Mouse (Mus musculus): ENCODE results near the gene Srf. TPM values are rescaled to one million over a fixed set of nuclear protein-coding genes. Genes with fewer than 3 reads are reported as not detected.
"Not testable (repeated sequence)": the region's sequence is repeated elsewhere in the genome, so short reads cannot be mapped to it uniquely, and the experiment has no call there.

Srf gene
- polyA plus RNA-seq, 1 experiment from 2014 or later, result 14.0 TPM

DNA sequence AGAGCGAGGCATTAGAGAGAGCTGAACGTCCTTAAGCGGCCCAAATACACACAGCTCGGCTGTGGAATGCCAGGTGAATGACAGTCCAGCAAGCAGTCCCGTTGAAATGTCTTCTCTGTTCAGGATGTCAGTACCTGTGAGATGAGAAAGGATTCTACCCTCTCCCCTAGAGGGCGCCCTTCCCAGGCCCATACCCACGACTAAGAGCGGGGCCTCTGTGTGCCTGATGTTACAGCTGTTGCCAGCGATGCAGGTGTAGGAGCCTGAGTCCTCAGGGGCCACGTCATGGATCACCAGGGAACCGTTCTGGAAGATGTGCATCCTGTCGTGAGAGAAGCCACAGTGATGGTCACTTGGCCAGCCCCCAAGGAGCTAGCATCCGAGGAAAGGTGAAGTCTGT lies 20.1 kb upstream of the Srf start:
- WGBS, result 84% methylated on average over 13 of the region's 13 CpGs
- ATAC-seq (ENCODE audit: low read depth), result no peak
- DNase-seq (ENCODE audit: low spot score), result no peak
- H3K4me2 ChIP-seq (ENCODE audit: low read depth, low read length), result no peak overlapping the region
- 0 out of 2 replicates have a peak, but pooled peaks cover 3% of the 10 kb centered on the region for H3K9me3 ChIP-seq (ENCODE audit: control insufficient read depth, low read length)
- peaks cover 97% of the 10 kb centered on the region for H3K36me3 ChIP-seq (ENCODE audit: control insufficient read depth, insufficient read depth, low read length)
- no peaks in the 10 kb centered on the region for H3K27me3 ChIP-seq (replicated peaks; ENCODE audit: control insufficient read depth, insufficient read depth, low read length)
- no peak overlapping the region for H3K9ac ChIP-seq (ENCODE audit: low read depth, low read length)
- H3K4me3 ChIP-seq (ENCODE audit: low read depth, low read length), result no peak overlapping the region
- no peaks in the 10 kb centered on the region for H3K4me1 ChIP-seq (ENCODE audit: control insufficient read depth, insufficient read depth, low read length)
- H3K27ac ChIP-seq (replicated peaks; ENCODE audit: low read depth, low read length), result no peak overlapping the region

- ATAC-seq (ENCODE audit: low read depth) (no peak), DNase-seq (ENCODE audit: low spot score) (no peak)
- WGBS, result 94% methylated on average over 7 of the region's 7 CpGs
- Histone ChIP-seq H3K9ac (ENCODE audit: low read depth, low read length) (no peak overlapping the region), H3K4me1 (ENCODE audit: control insufficient read depth, insufficient read depth, low read length) (no peaks in the 10 kb centered on the region), H3K36me3 (ENCODE audit: control insufficient read depth, insufficient read depth, low read length) (peaks cover 97% of the 10 kb centered on the region), H3K27me3 (replicated peaks; ENCODE audit: control insufficient read depth, insufficient read depth, low read length) (no peaks in the 10 kb centered on the region), H3K27ac (replicated peaks; ENCODE audit: low read depth, low read length) (no peak overlapping the region), H3K4me3 (ENCODE audit: low read depth, low read length) (no peak overlapping the region), H3K9me3 (ENCODE audit: control insufficient read depth, low read length) (no peaks in the 10 kb centered on the region), H3K4me2 (ENCODE audit: low read depth, low read length) (no peak overlapping the region)
These were observed 18.6 kb upstream of the Srf start for GRCm38 (mm10) chr17:46574535-46574934.

GRCm38 (mm10) chr17:46571005-46571404 lies 15.0 kb upstream of the Srf start:
- 85% methylated on average over 11 of the region's 11 CpGs for WGBS
- peak overlapping the region; percentile 44; the same call in 1 of the 2 replicates for H3K27ac ChIP-seq (replicated peaks; ENCODE audit: low read depth, low read length)
- ATAC-seq (ENCODE audit: low read depth), result no peak

GRCm38 (mm10) chr17:46559146-46559545 lies 3.2 kb upstream of the Srf start:
- peaks cover 13% of the 10 kb centered on the region for H3K4me1 ChIP-seq (ENCODE audit: control insufficient read depth, insufficient read depth, low read length)
- ATAC-seq (ENCODE audit: low read depth) (no peak), DNase-seq (ENCODE audit: low spot score) (no peak)
- no peak overlapping the region for H3K4me3 ChIP-seq (ENCODE audit: low read depth, low read length)
- no peak overlapping the region for H3K27ac ChIP-seq (replicated peaks; ENCODE audit: low read depth, low read length)
- no peaks in the 10 kb centered on the region for H3K27me3 ChIP-seq (replicated peaks; ENCODE audit: control insufficient read depth, insufficient read depth, low read length)
- no peak overlapping the region for H3K9ac ChIP-seq (ENCODE audit: low read depth, low read length)
- H3K9me3 ChIP-seq (ENCODE audit: control insufficient read depth, low read length), result no peaks in the 10 kb centered on the region
- 90% methylated on average over 6 of the region's 6 CpGs for WGBS
- H3K36me3 ChIP-seq (ENCODE audit: control insufficient read depth, insufficient read depth, low read length), result peaks cover 10% of the 10 kb centered on the region
- H3K4me2 ChIP-seq (ENCODE audit: low read depth, low read length), result no peak overlapping the region

More at GRCm38 (mm10) chr17:46571005-46571404, 15.0 kb upstream of the Srf start:
- H3K27me3 ChIP-seq (replicated peaks; ENCODE audit: control insufficient read depth, insufficient read depth, low read length), result no peaks in the 10 kb centered on the region
- no peak overlapping the region for H3K9ac ChIP-seq (ENCODE audit: low read depth, low read length)
- DNase-seq (ENCODE audit: low spot score), result no peak
- no peaks in the 10 kb centered on the region for H3K9me3 ChIP-seq (ENCODE audit: control insufficient read depth, low read length)
- H3K4me1 ChIP-seq (ENCODE audit: control insufficient read depth, insufficient read depth, low read length), result no peaks in the 10 kb centered on the region
- no peak overlapping the region for H3K4me2 ChIP-seq (ENCODE audit: low read depth, low read length)
- no peak overlapping the region for H3K4me3 ChIP-seq (ENCODE audit: low read depth, low read length)
- peaks cover 97% of the 10 kb centered on the region for H3K36me3 ChIP-seq (ENCODE audit: control insufficient read depth, insufficient read depth, low read length)

- no peak overlapping the region for H3K9ac ChIP-seq (ENCODE audit: low read depth, low read length)
- no peak overlapping the region for H3K27ac ChIP-seq (replicated peaks; ENCODE audit: low read depth, low read length)
- H3K4me3 ChIP-seq (ENCODE audit: low read depth, low read length), result no peak overlapping the region
- no peak for DNase-seq (ENCODE audit: low spot score)
- peaks cover 23% of the 10 kb centered on the region for H3K4me1 ChIP-seq (ENCODE audit: control insufficient read depth, insufficient read depth, low read length)
- WGBS, result 91% methylated on average over 5 of the region's 5 CpGs
- no peak overlapping the region for H3K4me2 ChIP-seq (ENCODE audit: low read depth, low read length)
- no peaks in the 10 kb centered on the region for H3K9me3 ChIP-seq (ENCODE audit: control insufficient read depth, low read length)
- H3K36me3 ChIP-seq (ENCODE audit: control insufficient read depth, insufficient read depth, low read length), result no peaks in the 10 kb centered on the region; the same call in 1 of the 2 replicates
- ATAC-seq (ENCODE audit: low read depth), result no peak
- no peaks in the 10 kb centered on the region for H3K27me3 ChIP-seq (replicated peaks; ENCODE audit: control insufficient read depth, insufficient read depth, low read length)
These were observed 2.2 kb upstream of the Srf start for GRCm38 (mm10) chr17:46558151-46558550.

GRCm38 (mm10) chr17:46557321-46557720 lies 1.3 kb upstream of the Srf start:
- Histone ChIP-seq H3K4me3 (ENCODE audit: low read depth, low read length) (peak overlapping the region; percentile 91; the same call in 1 of the 2 replicates), H3K27ac (replicated peaks; ENCODE audit: low read depth, low read length) (peak overlapping the region; percentile 91), H3K4me2 (ENCODE audit: low read depth, low read length) (peak overlapping the region; percentile 75; the same call in 1 of the 2 replicates), H3K4me1 (ENCODE audit: control insufficient read depth, insufficient read depth, low read length) (peaks cover 28% of the 10 kb centered on the region), H3K9ac (ENCODE audit: low read depth, low read length) (peak overlapping the region; percentile 65; the same call in 1 of the 2 replicates)
- ATAC-seq (ENCODE audit: low read depth); H3K27me3 ChIP-seq (replicated peaks; ENCODE audit: control insufficient read depth, insufficient read depth, low read length); H3K36me3 ChIP-seq (ENCODE audit: control insufficient read depth, insufficient read depth, low read length); DNase-seq (ENCODE audit: low spot score); H3K9me3 ChIP-seq (ENCODE audit: control insufficient read depth, low read length): not testable (repeated sequence)

DNA sequence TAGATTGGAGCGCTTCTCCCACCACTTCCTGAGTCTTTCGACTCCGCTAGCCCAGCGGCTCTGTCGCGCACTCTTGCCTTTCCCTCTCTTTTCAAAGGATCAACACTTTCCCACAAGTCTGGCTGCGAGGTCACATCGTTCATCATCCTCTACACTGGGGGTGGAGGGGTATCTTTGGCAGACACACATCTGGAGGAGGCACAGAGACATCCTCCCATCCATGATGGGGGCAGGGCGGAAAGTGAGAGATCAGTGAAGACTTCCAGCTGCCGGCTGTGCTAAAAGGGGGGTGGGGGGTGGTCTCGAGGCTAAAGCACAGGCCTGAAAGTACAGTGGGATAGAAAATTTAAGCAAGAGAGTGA lies 590 bp upstream of the Srf start:
- under 1% methylated on average over 11 of the region's 11 CpGs for WGBS
- peaks cover 32% of the 10 kb centered on the region for H3K4me1 ChIP-seq (ENCODE audit: control insufficient read depth, insufficient read depth, low read length)
- H3K27ac ChIP-seq (replicated peaks; ENCODE audit: low read depth, low read length), result peak overlapping the region; percentile 91
- H3K27me3 ChIP-seq (replicated peaks; ENCODE audit: control insufficient read depth, insufficient read depth, low read length), result no peaks in the 10 kb centered on the region
- DNase-seq (ENCODE audit: low spot score) (peak; percentile 70), ATAC-seq (ENCODE audit: low read depth) (peak; percentile 3; the same call in 1 of the 2 replicates)
- no peaks in the 10 kb centered on the region for H3K9me3 ChIP-seq (ENCODE audit: control insufficient read depth, low read length)
- H3K4me2 ChIP-seq (ENCODE audit: low read depth, low read length), result peak overlapping the region; percentile 75
- peaks cover 9% of the 10 kb centered on the region for H3K36me3 ChIP-seq (ENCODE audit: control insufficient read depth, insufficient read depth, low read length)
- peak overlapping the region; percentile 65 for H3K9ac ChIP-seq (ENCODE audit: low read depth, low read length)
- H3K4me3 ChIP-seq (ENCODE audit: low read depth, low read length), result peak overlapping the region; percentile 91

DNA sequence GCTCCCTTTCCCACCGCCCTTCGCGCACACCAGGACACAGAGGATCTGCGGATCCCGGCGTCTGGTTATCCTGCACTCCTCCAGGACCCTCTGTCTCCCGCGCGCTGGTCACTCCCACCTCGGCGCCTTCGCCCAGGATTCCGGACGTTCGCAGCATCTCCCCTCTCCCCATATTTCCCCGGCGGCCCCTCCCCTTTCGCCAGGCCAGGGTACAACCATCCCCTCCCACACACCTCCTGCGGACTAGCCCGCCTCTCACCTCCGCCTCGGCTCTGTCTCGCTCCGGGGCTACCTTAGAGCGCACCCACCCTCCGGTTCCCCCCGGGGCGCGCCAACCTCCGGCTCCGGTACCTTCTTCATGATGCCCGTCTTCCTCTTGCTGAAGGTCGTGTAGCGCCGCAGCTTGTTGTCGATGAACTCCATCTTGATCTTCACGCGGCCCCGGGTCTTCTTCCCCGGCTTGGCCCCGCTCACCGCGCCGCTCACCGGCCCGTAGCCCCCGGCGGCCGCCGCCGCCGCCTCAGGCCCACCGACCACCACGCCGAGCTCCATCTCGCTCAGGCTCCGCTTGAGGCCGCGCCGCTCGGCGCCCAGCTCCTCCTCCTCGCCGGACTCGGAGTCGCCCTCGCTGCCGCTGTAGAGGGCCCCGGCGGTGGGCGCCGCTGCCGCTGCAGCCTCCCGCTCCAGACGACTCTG lies 850 bp downstream of the Srf start:
- DNase-seq (ENCODE audit: low spot score) (peak; percentile 29), ATAC-seq (ENCODE audit: low read depth) (no peak)
- no peaks in the 10 kb centered on the region for H3K9me3 ChIP-seq (ENCODE audit: control insufficient read depth, low read length)
- H3K27ac ChIP-seq (replicated peaks; ENCODE audit: low read depth, low read length), result peak overlapping the region; percentile 91
- peak overlapping the region; percentile 92 for H3K4me2 ChIP-seq (ENCODE audit: low read depth, low read length)
- under 1% methylated on average over 63 of the region's 75 CpGs for WGBS
- H3K9ac ChIP-seq (ENCODE audit: low read depth, low read length), result peak overlapping the region; percentile 98
- peaks cover 32% of the 10 kb centered on the region for H3K4me1 ChIP-seq (ENCODE audit: control insufficient read depth, insufficient read depth, low read length)
- H3K27me3 ChIP-seq (replicated peaks; ENCODE audit: control insufficient read depth, insufficient read depth, low read length), result no peaks in the 10 kb centered on the region
- peaks cover 23% of the 10 kb centered on the region for H3K36me3 ChIP-seq (ENCODE audit: control insufficient read depth, insufficient read depth, low read length)
- H3K4me3 ChIP-seq (ENCODE audit: low read depth, low read length), result peak overlapping the region; percentile 91

DNA sequence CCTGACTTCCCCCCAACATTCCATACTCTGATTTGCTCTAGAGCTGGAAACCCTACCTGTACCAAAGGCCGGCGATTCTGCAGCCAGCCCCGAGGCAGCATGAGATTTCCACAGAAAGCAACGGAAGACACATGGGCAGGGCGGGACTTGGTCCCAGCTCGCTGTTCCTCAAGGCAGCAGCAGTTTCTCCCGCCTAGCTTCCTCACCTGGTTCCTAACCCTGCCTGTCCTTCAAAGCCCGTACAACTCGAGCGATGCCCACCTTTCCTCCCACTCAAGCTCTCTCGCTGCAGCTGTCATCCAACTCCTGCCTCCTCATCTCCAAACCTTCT lies 1.4 kb downstream of the Srf start:
- Histone ChIP-seq H3K4me2 (ENCODE audit: low read depth, low read length) (peak overlapping the region; percentile 92), H3K36me3 (ENCODE audit: control insufficient read depth, insufficient read depth, low read length) (peaks cover 29% of the 10 kb centered on the region), H3K27me3 (replicated peaks; ENCODE audit: control insufficient read depth, insufficient read depth, low read length) (no peaks in the 10 kb centered on the region), H3K27ac (replicated peaks; ENCODE audit: low read depth, low read length) (peak overlapping the region; percentile 91; the same call in 1 of the 2 replicates), H3K4me1 (ENCODE audit: control insufficient read depth, insufficient read depth, low read length) (peaks cover 32% of the 10 kb centered on the region), H3K9ac (ENCODE audit: low read depth, low read length) (peak overlapping the region; percentile 98), H3K4me3 (ENCODE audit: low read depth, low read length) (peak overlapping the region; percentile 91), H3K9me3 (ENCODE audit: control insufficient read depth, low read length) (no peaks in the 10 kb centered on the region)
- 0% methylated on average over 11 of the region's 11 CpGs for WGBS
- ATAC-seq (ENCODE audit: low read depth), result no peak
- DNase-seq (ENCODE audit: low spot score), result peak; percentile 25

All from embryonic facial prominence, embryonic 14.5 days (tissue).